Mouse (Mus musculus) frontal cortex, postnatal 25 days (tissue): Measurements from ENCODE around the gene Dmap1.

ENCODE experiments used
- DNase-seq, 2 experiments: peaks; one replicate each; pipeline ENCODE4 v3.0.0; 2022; ENCODE audit warnings: low spot score in 2 of 2

The Dmap1 gene

GRCm38 (mm10) chr4:117656961-117657360, 25.1 kb downstream of the Dmap1 start:
- no peak for DNase-seq

GRCm38 (mm10) chr4:117655500-117655863, 26.6 kb downstream of the Dmap1 start:
- DNase-seq: no peak

DNA sequence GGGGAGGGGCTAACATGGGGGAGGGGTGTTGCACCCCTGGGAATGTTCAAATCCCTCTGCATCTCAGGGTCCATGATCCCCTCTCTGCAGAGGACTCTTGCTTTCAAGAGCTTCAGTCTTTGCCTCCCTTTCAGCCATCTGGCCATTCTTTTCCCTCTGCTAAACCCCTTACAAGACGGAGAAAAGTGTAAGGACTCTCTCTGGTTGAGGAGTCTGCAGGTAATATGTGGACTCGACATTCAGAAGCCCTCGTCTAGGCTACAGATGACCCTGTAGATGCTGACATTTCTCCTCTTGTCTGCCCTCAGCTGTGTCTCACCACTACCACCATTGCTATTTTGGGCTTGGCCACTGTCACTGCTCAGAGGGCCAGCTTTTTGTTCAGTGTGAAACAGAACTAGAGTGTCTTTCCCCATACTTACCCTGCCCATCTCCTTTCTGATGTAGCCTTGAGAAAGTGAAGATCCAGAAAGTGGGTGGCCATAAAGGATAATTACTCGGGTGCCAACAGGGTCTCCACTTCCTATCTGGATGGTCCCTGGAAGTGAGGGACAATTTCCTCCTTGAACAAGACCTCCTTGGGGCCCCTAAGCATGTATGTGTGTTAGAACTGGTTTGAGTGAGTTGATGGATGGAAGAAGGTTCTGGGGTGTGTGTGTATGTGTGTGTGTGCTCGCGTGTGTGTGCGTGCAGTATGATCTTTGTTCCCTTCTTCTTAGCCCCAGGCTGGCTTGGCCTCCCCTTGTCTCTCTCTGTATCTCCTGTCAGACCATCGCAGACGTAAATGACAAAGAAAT, 27.2 kb downstream of the Dmap1 start:
- DNase-seq: no peak

- DNase-seq: no peak
These were observed 27.9 kb downstream of the Dmap1 start for GRCm38 (mm10) chr4:117654016-117654702.

- DNase-seq: no peak
These were observed 29.3 kb downstream of the Dmap1 start for GRCm38 (mm10) chr4:117652727-117653126.

- DNase-seq: no peak
These were observed 30.4 kb downstream of the Dmap1 start for GRCm38 (mm10) chr4:117651626-117652101.

- no peak for DNase-seq
These were observed 34.9 kb downstream of the Dmap1 start for GRCm38 (mm10) chr4:117646926-117647755.

GRCm38 (mm10) chr4:117646496-117646895, 35.6 kb downstream of the Dmap1 start:
- DNase-seq: no peak

- DNase-seq: no peak
These were observed 36.2 kb downstream of the Dmap1 start for GRCm38 (mm10) chr4:117645859-117646258.

DNA sequence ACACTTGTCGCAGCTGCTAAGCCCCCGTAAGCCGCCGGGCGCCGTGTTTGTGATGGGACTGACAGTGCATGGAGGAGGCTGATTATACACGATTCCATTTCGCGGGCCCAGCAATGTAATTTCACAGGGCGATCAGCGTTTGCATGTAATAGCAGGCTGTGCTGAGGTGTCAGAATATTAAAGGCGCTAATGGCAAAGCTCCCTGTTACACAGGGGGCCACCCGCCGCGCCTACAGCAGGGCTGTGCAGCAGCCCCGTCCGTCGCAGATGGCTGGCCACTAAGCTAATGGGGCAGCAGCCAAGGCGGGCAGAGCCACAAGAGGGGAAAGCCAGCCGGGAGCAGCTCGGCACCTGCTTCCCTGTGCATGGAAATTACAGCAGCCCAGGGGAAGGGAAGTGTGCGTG, 37.0 kb downstream of the Dmap1 start:
- DNase-seq: no peak

DNA sequence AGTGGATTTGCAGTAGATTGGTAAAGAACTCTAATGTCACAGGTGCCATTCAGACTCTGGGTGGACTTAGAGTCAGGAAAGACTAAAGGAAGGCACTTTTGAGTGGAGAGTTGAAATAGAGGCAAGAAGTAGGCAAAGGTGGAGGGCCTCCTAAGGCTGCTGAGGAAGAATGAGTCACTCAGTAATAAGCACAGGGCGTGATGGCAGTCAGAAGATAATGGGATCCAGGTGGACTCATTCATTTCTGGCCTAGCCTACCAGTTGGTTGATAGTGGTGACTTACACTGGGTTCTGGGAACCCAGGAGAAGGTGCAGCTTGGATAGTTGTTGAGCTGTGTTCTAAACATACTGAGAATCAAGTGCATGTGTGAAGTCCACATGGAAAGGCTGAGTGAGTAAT, 40.3 kb downstream of the Dmap1 start:
- no peak for DNase-seq

DNA sequence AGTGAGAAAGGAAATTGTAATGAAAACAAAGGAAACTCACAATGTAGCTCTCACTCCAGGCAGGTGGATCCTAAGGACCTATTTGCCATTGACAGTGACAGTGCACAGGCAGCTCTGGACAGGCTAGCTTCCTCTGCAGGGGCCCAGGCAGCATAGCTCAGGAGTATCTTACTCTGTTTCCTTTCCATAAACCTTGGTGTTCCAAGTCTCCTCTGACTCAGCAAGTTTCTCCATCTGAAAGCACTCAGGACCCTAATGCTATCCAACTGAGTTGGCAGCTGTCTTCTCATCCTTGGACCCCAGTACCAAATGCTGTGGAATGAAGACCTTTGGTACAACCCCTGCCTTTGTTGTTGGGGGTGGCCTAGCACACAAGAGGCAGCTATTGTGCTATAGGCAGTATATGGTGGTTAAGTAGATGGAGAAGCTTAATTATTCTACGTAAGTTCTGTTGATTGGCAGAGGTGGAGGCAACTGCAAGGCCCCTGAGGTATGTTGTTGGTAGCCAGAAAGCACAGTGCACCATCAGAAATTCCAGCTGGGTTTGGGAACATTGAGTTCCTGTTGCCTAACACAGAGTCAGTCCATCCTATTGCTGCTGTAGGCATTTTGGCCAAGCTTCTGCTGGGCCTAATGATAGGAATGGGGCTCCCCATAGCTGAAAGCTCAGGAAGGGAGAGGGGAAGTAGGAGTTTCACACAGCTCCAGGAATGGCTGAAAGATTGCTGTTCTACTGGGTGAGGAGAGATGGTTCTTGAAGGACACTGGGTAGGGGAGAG, 41.0 kb downstream of the Dmap1 start:
- no peak for DNase-seq

GRCm38 (mm10) chr4:117636891-117637613, 45.0 kb downstream of the Dmap1 start:
- DNase-seq: no peak

GRCm38 (mm10) chr4:117636152-117636551, 45.9 kb downstream of the Dmap1 start:
- no peak for DNase-seq

GRCm38 (mm10) chr4:117634642-117635041, 47.4 kb downstream of the Dmap1 start:
- no peak for DNase-seq

DNA sequence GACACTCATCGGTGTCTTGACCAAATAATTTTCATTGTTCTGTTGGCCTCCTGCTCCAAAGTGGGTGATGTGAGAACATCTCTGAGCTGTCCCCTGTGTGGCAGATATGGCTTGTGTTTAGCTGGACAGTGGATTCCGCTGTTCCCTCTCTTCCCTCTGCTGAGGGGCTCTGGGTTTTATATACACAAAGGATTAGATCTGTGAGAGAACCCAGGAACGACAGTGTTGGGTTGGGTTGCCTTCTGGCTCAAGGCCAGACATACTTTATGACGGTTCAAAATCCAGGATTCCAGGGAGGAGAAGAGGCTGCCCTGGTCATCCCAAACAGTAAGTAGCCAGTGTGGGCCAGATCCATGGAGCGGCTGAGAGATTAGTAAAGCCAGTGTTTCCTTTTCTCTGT, 48.5 kb downstream of the Dmap1 start:
- DNase-seq: no peak

- no peak for DNase-seq
These were observed 51.9 kb downstream of the Dmap1 start for GRCm38 (mm10) chr4:117630053-117630670.

DNA sequence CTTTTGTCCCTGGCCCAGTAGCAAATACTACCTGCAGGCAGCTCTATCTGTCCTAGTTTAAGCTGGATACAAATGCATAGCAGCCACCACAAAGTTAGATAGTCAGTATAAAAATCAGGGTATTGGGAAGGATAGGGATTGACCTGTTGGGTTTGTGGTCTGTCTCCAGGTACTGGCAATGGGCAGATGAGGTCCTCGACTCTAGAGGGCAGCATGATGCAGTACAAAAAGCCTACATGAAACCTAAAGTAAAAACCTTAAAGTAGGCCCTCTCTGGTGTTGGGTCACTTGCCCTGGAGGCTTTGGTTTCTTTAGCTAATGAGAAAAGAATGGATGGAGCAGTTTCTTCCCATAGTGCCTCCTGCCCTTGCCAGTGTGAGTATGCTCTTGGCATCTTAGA, 53.6 kb downstream of the Dmap1 start:
- no peak for DNase-seq
